Mouse (Mus musculus) hindbrain, embryonic 16.5 days (tissue): ENCODE measurements around the gene Hepacam. TPM values are rescaled to one million over a fixed set of nuclear protein-coding genes. Genes with fewer than 3 reads are reported as not detected.
A peak's percentile ranks its signal among the peaks of the same experiment; 100 is the strongest.

ENCODE experiments used
- ATAC-seq: fragments of 200-750 bp; cut with Nextera tagmentation; 2 replicates; pipeline ENCODE4 v1.8.0; 2017; ENCODE audit warnings: moderate TSS enrichment, moderate library complexity
- H3K27ac ChIP-seq: fragments of 300-500 bp; sonication (generic); 2 replicates; pipeline ENCODE4 v1.5.1; 2014; ENCODE audit warnings: low read depth, mild to moderate bottlenecking, control low read depth, low read length, moderate library complexity
- H3K27me3 ChIP-seq: fragments of 300-500 bp; sonication (generic); replicated peaks from 2 replicates; pipeline ENCODE4 v1.6.1; 2014; ENCODE audit warnings: low read length; ENCODE audit not compliant: control insufficient read depth, insufficient read depth
- H3K36me3 ChIP-seq: fragments of 300-500 bp; sonication (generic); 2 replicates; pipeline ENCODE4 v1.6.1; 2014; ENCODE audit warnings: mild to moderate bottlenecking, low read length, moderate library complexity, mixed read lengths; ENCODE audit not compliant: control insufficient read depth, insufficient read depth
- H3K4me1 ChIP-seq: fragments of 300-500 bp; sonication (generic); 2 replicates; pipeline ENCODE4 v1.6.1; 2014; ENCODE audit warnings: low read depth, low read length; ENCODE audit not compliant: control insufficient read depth, insufficient read depth
- H3K4me2 ChIP-seq: fragments of 300-500 bp; sonication (generic); 2 replicates; pipeline ENCODE4 v1.6.1; 2014; ENCODE audit warnings: mild to moderate bottlenecking, low read length, control low read depth, moderate library complexity
- H3K4me3 ChIP-seq: fragments of 300-500 bp; sonication (generic); 2 replicates; pipeline ENCODE4 v1.5.1; 2014; ENCODE audit warnings: mild to moderate bottlenecking, low read length, control low read depth, moderate library complexity
- H3K9ac ChIP-seq: fragments of 300-500 bp; sonication (generic); 2 replicates; pipeline ENCODE4 v1.6.1; 2014; ENCODE audit warnings: low read depth, mild to moderate bottlenecking, control low read depth, low read length, moderate library complexity
- H3K9me3 ChIP-seq: fragments of 300-500 bp; sonication (generic); 2 replicates; pipeline ENCODE4 v1.6.1; 2014; ENCODE audit warnings: mild to moderate bottlenecking, low read length, moderate library complexity; ENCODE audit not compliant: control insufficient read depth
- WGBS: fragments of 180-500 bp; shearing (Covaris S2); extraction: QIAGEN DNeasy Blood & Tissue Kit; methylation state at CpG from one replicate; pipeline ENCODE4 v1.1.7; 2014; 5-methylcytosine and 5-hydroxymethylcytosine counted together
- polyA plus RNA-seq: library from polyadenylated mRNA; unstranded; fragments of >200 nt; fragmentation: Nextera tagmentation; extraction: Ambion mirVana; gene quantifications from 2 replicates; pipeline ENCODE4 v1.2.1, GENCODE M21; 2015

The Hepacam gene
- polyA plus RNA-seq, 1 experiment from 2014 or later: 46.2 TPM

GRCm38 (mm10) chr9:37402501-37402900, 35.4 kb downstream of the Hepacam start:
- H3K4me1 ChIP-seq: no peaks in the 10 kb centered on the region
- no peak overlapping the region for H3K27ac ChIP-seq
- H3K4me2 ChIP-seq: no peak overlapping the region
- peak overlapping the region; percentile 7; the same call in 1 of the 2 replicates for H3K4me3 ChIP-seq
- ATAC-seq: no peak
- WGBS: 90% methylated on average over 7 of the region's 7 CpGs
- no peak overlapping the region for H3K9ac ChIP-seq
- H3K36me3 ChIP-seq: no peaks in the 10 kb centered on the region
- H3K27me3 ChIP-seq: no peaks in the 10 kb centered on the region
- no peaks in the 10 kb centered on the region for H3K9me3 ChIP-seq

- Histone ChIP-seq H3K27me3 (no peaks in the 10 kb centered on the region), H3K4me3 (no peak overlapping the region; the same call in 1 of the 2 replicates), H3K27ac (no peak overlapping the region), H3K4me2 (no peak overlapping the region), H3K36me3 (no peaks in the 10 kb centered on the region), H3K4me1 (peaks cover 3% of the 10 kb centered on the region; the same call in 1 of the 2 replicates), H3K9me3 (no peaks in the 10 kb centered on the region), H3K9ac (no peak overlapping the region)
- 85% methylated on average over 7 of the region's 7 CpGs for WGBS
- no peak for ATAC-seq
These were observed 35.9 kb downstream of the Hepacam start for GRCm38 (mm10) chr9:37403011-37403410.

GRCm38 (mm10) chr9:37406372-37406771, 39.2 kb downstream of the Hepacam start:
- H3K4me3 ChIP-seq: no peak overlapping the region
- ATAC-seq: peak; percentile 65
- no peaks in the 10 kb centered on the region for H3K27me3 ChIP-seq
- H3K9me3 ChIP-seq: no peaks in the 10 kb centered on the region
- 0% methylated on average over 1 of the region's 1 CpGs for WGBS
- no peak overlapping the region for H3K27ac ChIP-seq
- peaks cover 3% of the 10 kb centered on the region; the same call in 1 of the 2 replicates for H3K4me1 ChIP-seq
- H3K4me2 ChIP-seq: no peak overlapping the region
- no peak overlapping the region for H3K9ac ChIP-seq
- H3K36me3 ChIP-seq: no peaks in the 10 kb centered on the region

DNA sequence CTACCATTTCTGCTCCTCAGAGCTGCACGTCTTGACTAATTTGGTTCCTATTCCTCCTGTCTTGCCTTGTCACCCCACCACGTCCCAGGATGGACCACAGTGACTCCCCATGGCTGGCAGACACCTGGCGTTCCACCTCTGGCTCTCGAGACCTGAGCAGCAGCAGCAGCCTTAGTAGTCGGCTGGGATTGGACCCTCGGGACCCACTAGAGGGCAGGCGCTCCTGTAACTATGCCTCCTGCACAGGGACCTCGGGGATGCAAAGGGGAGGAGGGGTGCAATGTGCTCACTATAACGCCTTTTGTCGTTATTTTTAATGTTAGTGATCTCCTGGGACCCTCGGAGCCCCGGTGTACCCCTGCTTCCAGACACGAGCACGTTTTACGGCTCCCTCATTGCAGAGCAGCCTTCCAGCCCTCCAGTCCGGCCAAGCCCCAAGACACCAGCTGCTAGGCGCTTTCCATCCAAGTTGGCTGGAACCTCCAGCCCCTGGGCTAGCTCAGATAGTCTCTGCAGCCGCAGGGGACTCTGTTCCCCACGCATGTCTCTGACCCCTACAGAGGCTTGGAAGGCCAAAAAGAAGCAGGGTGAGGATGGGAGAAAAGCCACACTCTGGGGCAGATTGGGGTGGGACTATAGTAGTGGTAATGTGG, 40.8 kb downstream of the Hepacam start:
- WGBS: 11% methylated on average over 19 of the region's 19 CpGs
- peak; percentile 79 for ATAC-seq
- no peak overlapping the region for H3K27ac ChIP-seq
- H3K4me2 ChIP-seq: peak overlapping the region; percentile 11
- no peaks in the 10 kb centered on the region for H3K9me3 ChIP-seq
- H3K36me3 ChIP-seq: no peaks in the 10 kb centered on the region
- H3K4me3 ChIP-seq: peak overlapping the region; percentile 1; the same call in 1 of the 2 replicates
- peak overlapping the region; percentile 17; the same call in 1 of the 2 replicates for H3K9ac ChIP-seq
- no peaks in the 10 kb centered on the region for H3K27me3 ChIP-seq
- peaks cover 3% of the 10 kb centered on the region; the same call in 1 of the 2 replicates for H3K4me1 ChIP-seq

GRCm38 (mm10) chr9:37409698-37410445, 42.7 kb downstream of the Hepacam start:
- no peaks in the 10 kb centered on the region for H3K27me3 ChIP-seq
- 76% methylated on average over 8 of the region's 8 CpGs for WGBS
- H3K4me1 ChIP-seq: peaks cover 3% of the 10 kb centered on the region; the same call in 1 of the 2 replicates
- ATAC-seq: no peak
- no peak overlapping the region for H3K27ac ChIP-seq
- H3K4me3 ChIP-seq: no peak overlapping the region
- no peaks in the 10 kb centered on the region for H3K9me3 ChIP-seq
- H3K36me3 ChIP-seq: no peaks in the 10 kb centered on the region
- H3K9ac ChIP-seq: no peak overlapping the region
- no peak overlapping the region for H3K4me2 ChIP-seq

- Histone ChIP-seq H3K27me3 (no peaks in the 10 kb centered on the region), H3K9ac (no peak overlapping the region), H3K4me2 (no peak overlapping the region), H3K4me3 (no peak overlapping the region), H3K36me3 (no peaks in the 10 kb centered on the region), H3K27ac (no peak overlapping the region), H3K9me3 (no peaks in the 10 kb centered on the region), H3K4me1 (no peaks in the 10 kb centered on the region)
- WGBS: 61% methylated on average over 3 of the region's 3 CpGs
- no peak for ATAC-seq
These were observed 45.8 kb downstream of the Hepacam start for GRCm38 (mm10) chr9:37412989-37413388.

- Histone ChIP-seq H3K27ac (no peak overlapping the region), H3K9ac (no peak overlapping the region), H3K4me2 (no peak overlapping the region), H3K4me3 (no peak overlapping the region), H3K27me3 (no peaks in the 10 kb centered on the region), H3K36me3 (no peaks in the 10 kb centered on the region), H3K4me1 (no peaks in the 10 kb centered on the region), H3K9me3 (no peaks in the 10 kb centered on the region)
- no peak for ATAC-seq
- WGBS: 85% methylated on average over 3 of the region's 3 CpGs
These were observed 47.5 kb downstream of the Hepacam start for GRCm38 (mm10) chr9:37414666-37415065.

- Histone ChIP-seq H3K4me1 (no peaks in the 10 kb centered on the region), H3K36me3 (no peaks in the 10 kb centered on the region), H3K9me3 (no peaks in the 10 kb centered on the region), H3K27ac (no peak overlapping the region), H3K27me3 (no peaks in the 10 kb centered on the region), H3K4me3 (no peak overlapping the region), H3K9ac (no peak overlapping the region), H3K4me2 (no peak overlapping the region)
- no peak for ATAC-seq
- WGBS: 80% methylated on average over 4 of the region's 4 CpGs
These were observed 51.6 kb downstream of the Hepacam start for GRCm38 (mm10) chr9:37418791-37419190.

DNA sequence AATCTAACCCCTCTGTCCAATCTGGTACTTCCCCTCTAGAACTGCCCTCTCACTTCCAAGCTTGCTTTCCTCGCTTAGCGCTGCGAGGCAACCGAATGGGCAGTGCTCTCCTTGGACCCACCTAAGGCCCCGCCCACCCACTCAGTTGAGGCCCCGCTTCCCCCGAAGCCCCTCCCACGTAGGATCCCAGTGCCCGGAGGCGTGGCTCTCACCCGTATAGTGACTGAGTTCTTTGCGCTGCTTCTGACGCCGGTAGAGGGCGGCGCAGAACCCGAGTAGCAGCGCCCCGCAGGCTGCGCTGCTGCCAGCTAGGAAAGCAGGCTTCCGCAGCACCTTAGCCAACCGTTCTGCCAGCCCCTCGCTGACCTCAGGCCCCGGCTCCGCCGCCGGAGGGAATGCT, 53.5 kb downstream of the Hepacam start:
- peak overlapping the region; percentile 35 for H3K4me3 ChIP-seq
- no peaks in the 10 kb centered on the region for H3K9me3 ChIP-seq
- under 1% methylated on average over 27 of the region's 27 CpGs for WGBS
- H3K4me2 ChIP-seq: peak overlapping the region; percentile 63
- no peaks in the 10 kb centered on the region for H3K36me3 ChIP-seq
- H3K27me3 ChIP-seq: no peaks in the 10 kb centered on the region
- H3K4me1 ChIP-seq: no peaks in the 10 kb centered on the region
- ATAC-seq: peak; percentile 90
- H3K9ac ChIP-seq: peak overlapping the region; percentile 57; the same call in 1 of the 2 replicates
- no peak overlapping the region for H3K27ac ChIP-seq
